Mouse (Mus musculus) neural tube, embryonic 12.5 days (tissue): Measurements from ENCODE around the gene Yy1. TPM values are rescaled to one million over a fixed set of nuclear protein-coding genes. Genes with fewer than 3 reads are reported as not detected.

Experiments used
- ATAC-seq: fragments of 200-750 bp; cut with Nextera tagmentation; 2 replicates; pipeline ENCODE4 v1.8.0; 2017; ENCODE audit warnings: low read depth, mild to moderate bottlenecking, moderate TSS enrichment, moderate library complexity; ENCODE audit not compliant: low FRiP score
- H3K27ac ChIP-seq: fragments of 300-500 bp; sonication (generic); 2 replicates; pipeline ENCODE4 v1.5.1; 2016
- H3K27me3 ChIP-seq: fragments of 300-500 bp; sonication (generic); replicated peaks from 2 replicates; pipeline ENCODE4 v1.6.1; 2016; ENCODE audit warnings: mild to moderate bottlenecking
- H3K36me3 ChIP-seq: fragments of 300-500 bp; sonication (generic); 2 replicates; pipeline ENCODE4 v1.6.1; 2016; ENCODE audit warnings: mild to moderate bottlenecking
- H3K4me1 ChIP-seq: fragments of 300-500 bp; sonication (generic); 2 replicates; pipeline ENCODE4 v1.6.1; 2016
- H3K4me2 ChIP-seq: fragments of 300-500 bp; sonication (generic); replicated peaks from 2 replicates; pipeline ENCODE4 v1.6.1; 2016; ENCODE audit warnings: mild to moderate bottlenecking
- H3K4me3 ChIP-seq: fragments of 300-500 bp; sonication (generic); 2 replicates; pipeline ENCODE4 v1.5.1; 2016
- H3K9ac ChIP-seq: fragments of 300-500 bp; sonication (generic); 2 replicates; pipeline ENCODE4 v1.6.1; 2016; ENCODE audit warnings: mild to moderate bottlenecking
- H3K9me3 ChIP-seq: fragments of 300-500 bp; sonication (generic); 2 replicates; pipeline ENCODE4 v1.6.1; 2016; ENCODE audit warnings: mild to moderate bottlenecking
- WGBS: fragments of 180-500 bp; shearing (Covaris S2); methylation state at CpG from one replicate; pipeline ENCODE4 v1.1.7; 2016; 5-methylcytosine and 5-hydroxymethylcytosine counted together
- microRNA counts: library from miRNA; unstranded; fragments of <30 nt; microRNA quantifications from one replicate; lab custom pipeline; 2017
- microRNA-seq: library from miRNA; unstranded; fragments of <30 nt; microRNA quantifications from one replicate; pipeline ENCODE4, GENCODE M21; 2017
- polyA plus RNA-seq: library from polyadenylated mRNA; unstranded; fragments of >200 nt; fragmentation: Nextera tagmentation; extraction: Ambion mirVana; gene quantifications from 2 replicates; pipeline ENCODE4 v1.2.1, GENCODE M21; 2016

Yy1 gene
- polyA plus RNA-seq, 1 experiment from 2014 or later, result 18.4 TPM

- no peaks in the 10 kb centered on the region for H3K27me3 ChIP-seq
- H3K9ac ChIP-seq, result no peak overlapping the region
- H3K4me2 ChIP-seq, result no peak overlapping the region
- no peak for ATAC-seq
- peaks cover 4% of the 10 kb centered on the region; the same call in 1 of the 2 replicates for H3K4me1 ChIP-seq
- no peak overlapping the region for H3K4me3 ChIP-seq
- WGBS, result 66% methylated on average over 8 of the region's 8 CpGs
- H3K27ac ChIP-seq, result no peak overlapping the region
- no peaks in the 10 kb centered on the region for H3K9me3 ChIP-seq
- peaks cover 8% of the 10 kb centered on the region for H3K36me3 ChIP-seq
These were observed 57.4 kb downstream of the Yy1 start for GRCm38 (mm10) chr12:108850129-108850528.

- Histone ChIP-seq H3K36me3 (0 out of 2 replicates have a peak, but pooled peaks cover 5% of the 10 kb centered on the region), H3K27me3 (no peaks in the 10 kb centered on the region), H3K9ac (no peak overlapping the region), H3K9me3 (no peaks in the 10 kb centered on the region), H3K4me2 (no peak overlapping the region), H3K4me1 (peaks cover 4% of the 10 kb centered on the region; the same call in 1 of the 2 replicates), H3K27ac (no peak overlapping the region), H3K4me3 (no peak overlapping the region)
- no peak for ATAC-seq
- WGBS, result 92% methylated on average over 8 of the region's 8 CpGs
These were observed 58.1 kb downstream of the Yy1 start for GRCm38 (mm10) chr12:108850886-108851285.

- peaks cover 4% of the 10 kb centered on the region; the same call in 1 of the 2 replicates for H3K4me1 ChIP-seq
- no peaks in the 10 kb centered on the region for H3K9me3 ChIP-seq
- no peak overlapping the region for H3K4me3 ChIP-seq
- H3K27me3 ChIP-seq, result no peaks in the 10 kb centered on the region
- H3K36me3 ChIP-seq, result 0 out of 2 replicates have a peak, but pooled peaks cover 3% of the 10 kb centered on the region
- H3K27ac ChIP-seq, result no peak overlapping the region
- no peak overlapping the region for H3K9ac ChIP-seq
- no peak for ATAC-seq
- no peak overlapping the region for H3K4me2 ChIP-seq
- WGBS, result 87% methylated on average over 8 of the region's 8 CpGs
These were observed 60.0 kb downstream of the Yy1 start for GRCm38 (mm10) chr12:108852822-108853221.

- 92% methylated on average over 10 of the region's 10 CpGs for WGBS
- Histone ChIP-seq H3K4me1 (peaks cover 4% of the 10 kb centered on the region; the same call in 1 of the 2 replicates), H3K9me3 (no peaks in the 10 kb centered on the region), H3K4me3 (no peak overlapping the region), H3K36me3 (peaks cover 7% of the 10 kb centered on the region), H3K9ac (no peak overlapping the region), H3K27ac (no peak overlapping the region), H3K27me3 (no peaks in the 10 kb centered on the region), H3K4me2 (no peak overlapping the region)
- no peak for ATAC-seq
These were observed 62.3 kb downstream of the Yy1 start for GRCm38 (mm10) chr12:108855081-108855480.

GRCm38 (mm10) chr12:108856186-108856585, 63.4 kb downstream of the Yy1 start:
- H3K36me3 ChIP-seq, result peaks cover 18% of the 10 kb centered on the region

GRCm38 (mm10) chr12:108857109-108857508, 64.3 kb downstream of the Yy1 start:
- Histone ChIP-seq H3K4me2 (no peak overlapping the region), H3K36me3 (peaks cover 27% of the 10 kb centered on the region), H3K9ac (no peak overlapping the region), H3K4me1 (no peaks in the 10 kb centered on the region), H3K4me3 (no peak overlapping the region), H3K27ac (no peak overlapping the region), H3K27me3 (no peaks in the 10 kb centered on the region), H3K9me3 (no peaks in the 10 kb centered on the region)
- WGBS, result 93% methylated on average over 7 of the region's 7 CpGs
- no peak for ATAC-seq

More at GRCm38 (mm10) chr12:108856186-108856585, 63.4 kb downstream of the Yy1 start:
- Histone ChIP-seq H3K9me3 (no peaks in the 10 kb centered on the region), H3K4me1 (no peaks in the 10 kb centered on the region), H3K27me3 (no peaks in the 10 kb centered on the region), H3K27ac (no peak overlapping the region), H3K4me3 (no peak overlapping the region), H3K4me2 (no peak overlapping the region), H3K9ac (no peak overlapping the region)
- no peak for ATAC-seq
- 84% methylated on average over 8 of the region's 8 CpGs for WGBS

GRCm38 (mm10) chr12:108857589-108858184, 64.9 kb downstream of the Yy1 start:
- WGBS, result 85% methylated on average over 7 of the region's 7 CpGs
- ATAC-seq, result no peak
- Histone ChIP-seq H3K4me1 (no peaks in the 10 kb centered on the region), H3K36me3 (peaks cover 33% of the 10 kb centered on the region), H3K27ac (no peak overlapping the region), H3K4me2 (no peak overlapping the region), H3K4me3 (no peak overlapping the region), H3K9ac (no peak overlapping the region), H3K9me3 (no peaks in the 10 kb centered on the region), H3K27me3 (no peaks in the 10 kb centered on the region)

- no peaks in the 10 kb centered on the region for H3K27me3 ChIP-seq
- no peak overlapping the region for H3K4me3 ChIP-seq
- peaks cover 41% of the 10 kb centered on the region for H3K36me3 ChIP-seq
- WGBS, result 87% methylated on average over 5 of the region's 5 CpGs
- no peak for ATAC-seq
- H3K9me3 ChIP-seq, result no peaks in the 10 kb centered on the region
- H3K27ac ChIP-seq, result no peak overlapping the region
- no peak overlapping the region for H3K4me2 ChIP-seq
- no peak overlapping the region for H3K9ac ChIP-seq
- H3K4me1 ChIP-seq, result no peaks in the 10 kb centered on the region
These were observed 65.7 kb downstream of the Yy1 start for GRCm38 (mm10) chr12:108858486-108858885.

- Histone ChIP-seq H3K27me3 (no peaks in the 10 kb centered on the region), H3K9ac (no peak overlapping the region), H3K4me2 (no peak overlapping the region), H3K9me3 (no peaks in the 10 kb centered on the region), H3K36me3 (peaks cover 100% of the 10 kb centered on the region), H3K27ac (no peak overlapping the region), H3K4me3 (no peak overlapping the region), H3K4me1 (no peaks in the 10 kb centered on the region)
- no peak for ATAC-seq
- 92% methylated on average over 6 of the region's 6 CpGs for WGBS
These were observed 72.3 kb downstream of the Yy1 start for GRCm38 (mm10) chr12:108865007-108865494.

- 93% methylated on average over 2 of the region's 2 CpGs for WGBS
- H3K9ac ChIP-seq, result no peak overlapping the region
- H3K4me1 ChIP-seq, result no peaks in the 10 kb centered on the region
- no peak overlapping the region for H3K4me2 ChIP-seq
- no peaks in the 10 kb centered on the region for H3K27me3 ChIP-seq
- no peak overlapping the region for H3K27ac ChIP-seq
- H3K36me3 ChIP-seq, result peaks cover 92% of the 10 kb centered on the region
- H3K4me3 ChIP-seq, result no peak overlapping the region
- ATAC-seq, result no peak
- no peaks in the 10 kb centered on the region for H3K9me3 ChIP-seq
These were observed 76.8 kb downstream of the Yy1 start for GRCm38 (mm10) chr12:108869575-108869974.

MicroRNA genes within 50 kb of the gene (microRNA counts, 519-probe panel; counts per million panel counts)
- 342 counts per million, percentile 67 among the panel's probes with 10 or more counts for microRNA mmu-miR-345-3p (lab: Ali Mortazavi, UCI)
- microRNA mmu-miR-345-5p (lab: Ali Mortazavi, UCI), result 342 counts per million, percentile 67 among the panel's probes with 10 or more counts

Small RNA genes lying within 50 kb of the gene (microRNA-seq; reads per million reads assigned to microRNA genes)
- 83.9 reads per million, percentile 48 among the genes with 10 or more reads in this experiment for gene Mir345

Other genes with a start within 250 kb of the Yy1 start
- gene Evl, start 238.3 kb upstream of the Yy1 start, polyA plus RNA-seq, result 151 and 156 TPM in 2 replicates
- 1.7 and 2.6 TPM in 2 replicates for gene Degs2, start 90.7 kb upstream of the Yy1 start, polyA plus RNA-seq
- gene Slc25a29, start 42.9 kb downstream of the Yy1 start, polyA plus RNA-seq, result 15.4 and 16.0 TPM in 2 replicates
- gene Slc25a47, start 43.1 kb downstream of the Yy1 start, polyA plus RNA-seq, result 12.2 and 14.5 TPM in 2 replicates
- gene Wdr25, start 100.7 kb downstream of the Yy1 start, polyA plus RNA-seq, result 7.0 and 9.8 TPM in 2 replicates
- gene Wars, start 101.2 kb downstream of the Yy1 start, polyA plus RNA-seq, result 120 and 123 TPM in 2 replicates